Mouse (Mus musculus) ES-Bruce4 (cell line): ENCODE results near the gene Pllp. TPM values are rescaled to one million over a fixed set of nuclear protein-coding genes. Genes with fewer than 3 reads are reported as not detected.

Experiments used
- H3K27ac ChIP-seq: 2 replicates; pipeline ENCODE4 v1.5.1; 2012; ENCODE audit warnings: low read length, inconsistent platforms; ENCODE audit not compliant: insufficient read depth
- H3K27me3 ChIP-seq: 2 replicates; pipeline ENCODE4 v1.6.1; 2012; ENCODE audit warnings: mild to moderate bottlenecking, low read length, inconsistent platforms; ENCODE audit not compliant: control insufficient read depth, poor library complexity, insufficient read depth, severe bottlenecking
- H3K36me3 ChIP-seq: 2 replicates; pipeline ENCODE4 v1.6.1; 2012; ENCODE audit warnings: inconsistent platforms, mild to moderate bottlenecking, low read length, moderate library complexity; ENCODE audit not compliant: control insufficient read depth, poor library complexity, insufficient read depth, severe bottlenecking
- H3K4me1 ChIP-seq: one replicate; pipeline ENCODE4 v1.8.1; 2011; ENCODE audit warnings: low read length; ENCODE audit not compliant: control insufficient read depth, insufficient read depth
- H3K4me3 ChIP-seq: 2 replicates; pipeline ENCODE4 v1.5.1; 2011; ENCODE audit warnings: low read depth, mild to moderate bottlenecking, low read length
- H3K9ac ChIP-seq: 2 replicates; pipeline ENCODE4 v1.6.1; 2012; ENCODE audit warnings: low read depth, mild to moderate bottlenecking, inconsistent platforms; ENCODE audit not compliant: poor library complexity, severe bottlenecking
- H3K9me3 ChIP-seq: replicated peaks from 2 replicates; pipeline ENCODE4 v1.6.1; 2012; ENCODE audit warnings: mild to moderate bottlenecking, low read length, inconsistent platforms; ENCODE audit not compliant: control insufficient read depth, poor library complexity, insufficient read depth, severe bottlenecking
- CTCF ChIP-seq: IDR thresholded peaks from one replicate; pipeline ENCODE4 v1.8.1; 2011; ENCODE audit warnings: low read depth, low read length
- EP300 ChIP-seq: IDR thresholded peaks from 2 replicates; pipeline ENCODE4 v1.6.1; 2011; ENCODE audit warnings: low read depth, low read length; ENCODE audit not compliant: insufficient read depth
- POLR2A ChIP-seq: IDR thresholded peaks from one replicate; pipeline ENCODE4 v1.8.1; 2011; ENCODE audit warnings: low read length; ENCODE audit not compliant: insufficient read depth
- polyA plus RNA-seq: library from polyadenylated mRNA; stranded (reverse); fragments of >200 nt; gene quantifications from 2 replicates; pipeline ENCODE4 v1.2.4, GENCODE M21; 2011; ENCODE audit warnings: low read depth; ENCODE audit not compliant: missing spikeins, insufficient read depth, insufficient read length

The Pllp gene
- polyA plus RNA-seq, 1 experiment = not detected

DNA sequence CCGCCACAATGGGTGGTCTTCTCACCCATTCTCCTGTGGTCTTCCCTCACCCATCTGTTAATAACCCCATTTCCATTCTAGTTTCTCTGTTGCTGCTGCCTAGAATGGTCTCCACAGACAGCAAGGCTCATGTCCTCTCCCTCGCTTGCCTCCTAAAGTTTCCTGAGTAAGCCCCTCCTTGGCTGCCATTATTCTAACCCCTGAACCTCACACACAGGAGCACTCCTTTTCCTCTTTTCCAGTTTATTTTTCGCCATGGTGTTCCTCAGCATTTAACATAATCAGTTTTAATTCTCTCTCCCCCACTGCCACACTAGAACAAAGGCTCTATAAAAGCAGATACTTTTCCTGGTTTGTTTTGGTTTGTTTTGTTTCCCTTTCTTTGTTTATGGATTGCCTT is 43.1 kb downstream of the Pllp start:
- Histone ChIP-seq H3K9ac (no peak overlapping the region), H3K36me3 (peaks cover 7% of the 10 kb centered on the region), H3K9me3 (no peaks in the 10 kb centered on the region), H3K4me1 (no peaks in the 10 kb centered on the region), H3K4me3 (no peak overlapping the region), H3K27me3 (no peaks in the 10 kb centered on the region), H3K27ac (no peak overlapping the region)
- TF ChIP-seq POLR2A = no peak
- TF ChIP-seq CTCF = no peak

DNA sequence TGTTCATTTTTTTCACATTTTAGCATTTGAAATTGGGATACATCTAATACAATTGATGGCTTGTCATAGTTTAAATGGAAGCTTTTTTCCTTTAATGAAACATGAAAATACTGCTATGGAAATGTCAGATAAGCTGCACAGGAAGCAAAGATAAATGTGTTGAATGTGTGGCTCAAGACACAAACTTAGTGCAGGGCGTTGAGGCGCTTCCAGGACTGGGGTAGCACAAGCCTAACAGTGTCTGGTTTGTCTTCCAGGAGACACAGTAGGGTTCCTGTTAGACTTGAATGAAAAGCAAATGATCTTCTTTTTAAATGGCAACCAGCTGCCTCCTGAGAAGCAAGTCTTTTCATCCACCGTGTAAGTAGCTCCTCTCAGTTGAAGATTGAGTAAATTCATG is 46.6 kb downstream of the Pllp start:
- TF ChIP-seq EP300 (no peak), CTCF (no peak), POLR2A (no peak)
- no peaks in the 10 kb centered on the region for H3K9me3 ChIP-seq

DNA sequence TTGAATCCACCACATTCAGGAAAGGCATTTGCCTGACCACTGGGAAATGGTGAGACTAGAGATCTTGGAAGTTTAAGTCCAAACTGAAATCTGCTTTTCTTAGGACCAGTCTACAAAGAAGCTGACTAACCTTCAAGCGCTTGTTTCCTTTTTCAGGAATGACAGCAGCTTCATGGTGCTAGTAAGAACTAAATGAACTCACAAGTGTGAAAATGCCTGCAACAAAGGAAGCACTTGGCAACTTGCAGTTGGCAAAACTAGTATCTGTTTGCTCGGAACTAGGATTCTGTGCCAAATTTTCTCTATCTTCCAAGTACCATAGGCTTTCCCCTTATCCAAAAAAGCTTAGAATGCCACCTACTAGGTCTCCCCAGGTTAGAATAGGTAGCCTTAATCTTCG is 49.9 kb downstream of the Pllp start:
- Histone ChIP-seq H3K4me3 (no peak overlapping the region), H3K36me3 (peaks cover 7% of the 10 kb centered on the region), H3K9me3 (no peaks in the 10 kb centered on the region), H3K9ac (no peak overlapping the region), H3K27me3 (no peaks in the 10 kb centered on the region), H3K4me1 (no peaks in the 10 kb centered on the region), H3K27ac (no peak overlapping the region)
- TF ChIP-seq POLR2A = no peak
- TF ChIP-seq CTCF = no peak
- TF ChIP-seq EP300 = no peak

More for the DNA sequence above, 46.6 kb downstream of the Pllp start:
- H3K27me3 ChIP-seq = no peaks in the 10 kb centered on the region
- peaks cover 7% of the 10 kb centered on the region for H3K36me3 ChIP-seq
- H3K9ac ChIP-seq = no peak overlapping the region
- no peaks in the 10 kb centered on the region for H3K4me1 ChIP-seq
- H3K4me3 ChIP-seq = no peak overlapping the region
- no peak overlapping the region for H3K27ac ChIP-seq

DNA sequence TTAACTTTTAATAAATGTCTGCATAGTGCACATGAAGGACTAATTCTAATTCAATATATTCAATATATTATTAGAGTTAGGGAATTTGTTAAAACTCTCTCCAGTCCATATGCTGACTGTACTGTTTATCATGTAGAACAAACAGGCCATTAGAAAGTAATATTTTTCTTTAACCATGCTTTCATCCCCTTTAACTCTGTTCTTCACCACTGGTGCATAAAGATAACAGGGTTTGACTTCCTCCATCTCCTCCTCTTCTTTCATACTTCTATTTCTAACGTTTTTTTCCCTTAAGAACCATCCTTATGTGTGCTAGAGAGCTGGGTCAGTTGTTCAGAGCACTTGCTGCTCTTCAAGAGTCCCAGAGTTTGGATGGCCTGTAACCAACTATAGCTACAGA is 50.9 kb downstream of the Pllp start:
- Histone ChIP-seq H3K27me3 (no peaks in the 10 kb centered on the region), H3K9ac (no peak overlapping the region), H3K9me3 (no peaks in the 10 kb centered on the region), H3K36me3 (peaks cover 13% of the 10 kb centered on the region), H3K27ac (no peak overlapping the region), H3K4me3 (no peak overlapping the region), H3K4me1 (no peaks in the 10 kb centered on the region)
- TF ChIP-seq POLR2A (no peak), EP300 (no peak), CTCF (no peak)

DNA sequence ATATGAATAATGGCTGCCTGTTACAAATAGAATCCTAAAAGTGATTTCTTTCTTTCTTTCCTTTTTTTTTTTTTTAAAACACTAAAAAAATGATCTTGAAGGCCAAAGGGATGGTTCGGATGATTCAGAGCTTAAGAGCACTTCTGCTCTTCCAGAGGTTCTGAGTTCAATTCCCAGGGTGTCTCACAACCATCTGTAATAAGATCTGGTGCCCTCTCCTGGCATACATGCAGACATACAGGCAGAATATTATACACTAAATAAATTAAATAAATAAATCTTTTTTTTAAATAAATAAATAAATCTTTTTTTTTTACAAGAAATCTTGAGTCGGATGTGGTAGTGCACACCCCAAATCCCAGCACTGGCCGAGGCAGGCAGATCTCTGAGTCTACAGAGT is 54.1 kb downstream of the Pllp start:
- H3K9me3 ChIP-seq = no peaks in the 10 kb centered on the region
- H3K9ac ChIP-seq = no peak overlapping the region
- no peaks in the 10 kb centered on the region for H3K4me1 ChIP-seq
- peaks cover 16% of the 10 kb centered on the region for H3K36me3 ChIP-seq
- H3K27ac ChIP-seq = no peak overlapping the region
- H3K27me3 ChIP-seq = no peaks in the 10 kb centered on the region
- H3K4me3 ChIP-seq = no peak overlapping the region
- TF ChIP-seq POLR2A (no peak), EP300 (no peak), CTCF (no peak)

DNA sequence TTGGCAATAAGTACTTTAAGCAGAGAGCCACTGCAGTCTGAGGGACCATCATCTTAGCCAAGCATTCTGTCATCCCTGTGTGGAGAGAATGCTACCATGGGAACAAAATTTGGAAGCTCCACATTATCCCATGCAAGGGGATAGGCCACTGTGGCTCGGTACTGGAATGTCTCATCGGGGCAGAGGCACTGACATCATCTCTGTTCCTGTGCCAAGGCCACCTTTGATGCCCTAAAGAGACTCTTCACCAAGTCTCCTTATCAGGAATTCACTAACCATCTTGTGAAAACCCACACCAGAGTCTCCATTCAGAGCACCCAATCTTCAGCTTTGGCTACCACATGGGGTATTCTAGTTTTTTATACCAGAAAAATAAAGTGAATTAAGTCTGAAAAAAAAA is 54.9 kb downstream of the Pllp start:
- H3K4me3 ChIP-seq = no peak overlapping the region
- TF ChIP-seq EP300 = no peak
- TF ChIP-seq CTCF = no peak
- TF ChIP-seq POLR2A = no peak
- no peak overlapping the region for H3K27ac ChIP-seq
- H3K9me3 ChIP-seq = no peaks in the 10 kb centered on the region
- H3K9ac ChIP-seq = no peak overlapping the region
- H3K36me3 ChIP-seq = peaks cover 16% of the 10 kb centered on the region
- H3K27me3 ChIP-seq = no peaks in the 10 kb centered on the region
- H3K4me1 ChIP-seq = no peaks in the 10 kb centered on the region

DNA sequence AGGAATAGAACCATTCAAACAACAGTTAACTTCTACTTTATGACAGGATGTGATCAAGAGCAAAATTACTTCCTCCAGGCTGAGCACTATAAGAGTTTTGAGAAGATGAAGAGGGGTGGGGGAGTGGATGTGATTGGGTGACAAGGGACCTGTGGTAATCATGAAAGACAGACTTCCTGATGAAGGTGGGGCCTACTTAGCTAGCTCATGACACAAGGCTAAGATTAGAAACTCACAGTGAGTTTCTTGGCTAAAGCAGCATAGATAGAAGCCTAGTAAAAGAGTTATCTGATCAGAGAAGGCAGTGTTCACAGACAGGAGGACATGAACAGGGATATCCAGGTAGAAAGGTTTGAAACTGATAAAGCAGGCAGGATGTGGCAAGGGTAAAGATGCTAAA is 61.9 kb downstream of the Pllp start:
- no peak for TF ChIP-seq EP300
- Histone ChIP-seq H3K4me1 (no peaks in the 10 kb centered on the region), H3K9me3 (no peaks in the 10 kb centered on the region), H3K4me3 (no peak overlapping the region), H3K36me3 (peaks cover 8% of the 10 kb centered on the region), H3K27ac (no peak overlapping the region), H3K27me3 (no peaks in the 10 kb centered on the region), H3K9ac (no peak overlapping the region)
